Mouse (Mus musculus) stomach, postnatal 0 days (tissue): ENCODE data around the gene Usp50. TPM values are rescaled to one million over a fixed set of nuclear protein-coding genes. Genes with fewer than 3 reads are reported as not detected.

Source experiments
- ATAC-seq: fragments of 200-750 bp; cut with Nextera tagmentation; 2 replicates; pipeline ENCODE4 v1.8.0; 2017; ENCODE audit not compliant: low FRiP score, low TSS enrichment
- DNase-seq: peaks from one replicate; pipeline ENCODE4 v3.0.0-alpha.2; 2016; ENCODE audit warnings: low spot score
- H3K27ac ChIP-seq: fragments of 300-500 bp; sonication (generic); replicated peaks from 2 replicates; pipeline ENCODE4 v1.5.1; 2014; ENCODE audit warnings: mild to moderate bottlenecking, control low read depth
- H3K27me3 ChIP-seq: fragments of 300-500 bp; sonication (generic); 2 replicates; pipeline ENCODE4 v1.6.1; 2014; ENCODE audit warnings: low read length; ENCODE audit not compliant: control insufficient read depth, insufficient read depth
- H3K36me3 ChIP-seq: fragments of 300-500 bp; sonication (generic); 2 replicates; pipeline ENCODE4 v1.6.1; 2014; ENCODE audit warnings: low read length, mixed read lengths; ENCODE audit not compliant: control insufficient read depth, insufficient read depth
- H3K4me1 ChIP-seq: fragments of 300-500 bp; sonication (generic); replicated peaks from 2 replicates; pipeline ENCODE4 v1.6.1; 2014; ENCODE audit warnings: antibody characterized with exemption; ENCODE audit not compliant: control insufficient read depth, insufficient read depth
- H3K4me2 ChIP-seq: fragments of 300-500 bp; sonication (generic); replicated peaks from 2 replicates; pipeline ENCODE4 v1.6.1; 2014; ENCODE audit warnings: low read depth, mild to moderate bottlenecking, control low read depth, moderate library complexity
- H3K4me3 ChIP-seq: fragments of 300-500 bp; sonication (generic); 2 replicates; pipeline ENCODE4 v1.5.1; 2014; ENCODE audit warnings: low read depth, low read length, control low read depth
- H3K9ac ChIP-seq: fragments of 300-500 bp; sonication (generic); 2 replicates; pipeline ENCODE4 v1.6.1; 2014; ENCODE audit warnings: mild to moderate bottlenecking, low read length, control low read depth, mixed read lengths
- H3K9me3 ChIP-seq: fragments of 300-500 bp; sonication (generic); 2 replicates; pipeline ENCODE4 v1.6.1; 2016; ENCODE audit warnings: low read length; ENCODE audit not compliant: control insufficient read depth
- CTCF ChIP-seq: IDR thresholded peaks from 2 replicates; pipeline ENCODE4 v1.5.1; 2016; ENCODE audit warnings: antibody characterized with exemption, low read depth, mild to moderate bottlenecking, moderate library complexity
- EP300 ChIP-seq: optimal IDR thresholded peaks from 2 replicates; pipeline ENCODE3; 2016; ENCODE audit warnings: antibody characterized with exemption
- WGBS: fragments of 180-500 bp; shearing (Covaris S2); extraction: QIAGEN DNeasy Blood & Tissue Kit; methylation state at CpG from one replicate; pipeline ENCODE4 v1.1.7; 2014; 5-methylcytosine and 5-hydroxymethylcytosine counted together
- polyA plus RNA-seq: library from polyadenylated mRNA; unstranded; fragments of >200 nt; fragmentation: Nextera tagmentation; extraction: Ambion mirVana; gene quantifications from 2 replicates; pipeline ENCODE4 v1.2.1, GENCODE M21; 2015

The Usp50 gene
- polyA plus RNA-seq, 1 experiment from 2014 or later, result 2.1 TPM

DNA sequence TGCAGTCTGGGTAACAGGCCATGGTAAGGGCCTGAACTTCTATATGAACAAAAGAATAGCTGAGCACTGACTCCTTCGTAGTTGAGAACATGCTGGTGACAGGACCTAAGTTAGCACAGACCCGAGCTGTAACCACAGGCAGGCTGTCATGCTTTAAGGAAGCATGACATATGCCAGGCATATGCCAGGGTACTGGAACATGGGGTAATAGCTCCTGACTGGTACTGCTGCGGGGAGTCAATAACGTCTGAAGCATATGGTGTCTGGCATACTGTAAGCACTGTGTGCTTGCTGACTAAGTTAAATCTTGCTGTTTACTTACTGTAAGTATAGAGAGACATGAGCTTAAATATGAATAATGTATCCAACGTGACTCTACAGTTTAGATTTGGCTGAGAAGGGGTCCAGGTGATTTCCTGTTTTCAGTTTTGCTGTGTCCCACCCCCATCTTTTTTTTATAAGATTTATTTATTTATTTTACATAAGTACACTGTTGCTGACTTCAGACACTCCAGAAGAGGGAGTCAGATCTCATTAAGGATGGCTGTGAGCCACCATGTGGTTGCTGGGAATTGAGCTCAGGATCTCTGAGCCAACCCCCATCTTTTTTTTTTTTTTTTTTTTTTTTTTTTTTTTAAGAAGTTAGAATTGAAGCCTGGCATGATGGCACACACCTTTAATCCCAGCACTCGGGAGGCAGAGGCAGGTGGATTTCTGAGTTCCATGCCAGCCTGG lies 47.8 kb downstream of the Usp50 start:
- H3K4me3 ChIP-seq, result no peak overlapping the region

DNA sequence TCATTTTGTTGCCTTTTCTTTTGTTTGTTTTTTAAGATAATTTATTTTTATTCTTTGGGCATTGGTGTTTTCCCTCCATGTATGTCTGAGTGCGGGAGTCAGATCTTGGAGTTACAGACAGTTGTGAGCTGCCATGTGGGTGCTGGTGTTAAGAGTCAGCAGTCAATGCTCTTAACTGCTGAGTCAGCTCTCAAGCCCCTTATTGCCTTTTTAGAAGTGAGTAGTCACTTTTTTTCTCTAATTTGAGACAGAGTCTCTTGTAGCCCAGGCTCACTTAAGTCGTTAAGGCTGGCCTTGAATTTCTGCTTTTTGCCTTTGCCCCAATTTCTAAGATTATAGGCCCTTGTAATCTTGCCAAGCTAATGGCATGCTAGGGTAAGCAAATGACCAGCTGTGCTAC lies 52.8 kb downstream of the Usp50 start:
- Histone ChIP-seq H3K36me3 (peaks cover 15% of the 10 kb centered on the region; the same call in 1 of the 2 replicates), H3K27me3 (no peaks in the 10 kb centered on the region), H3K4me2 (no peak overlapping the region), H3K9me3 (no peaks in the 10 kb centered on the region), H3K4me1 (no peaks in the 10 kb centered on the region), H3K9ac (no peak overlapping the region), H3K4me3 (no peak overlapping the region), H3K27ac (no peak overlapping the region)
- DNase-seq (no peak), ATAC-seq (no peak)
- TF ChIP-seq EP300 (no peak), CTCF (no peak)
- WGBS, result 86% methylated on average over 2 of the region's 2 CpGs

More for the DNA sequence above, 47.8 kb downstream of the Usp50 start:
- Histone ChIP-seq H3K36me3 (peaks cover 18% of the 10 kb centered on the region), H3K4me1 (no peaks in the 10 kb centered on the region), H3K9me3 (no peaks in the 10 kb centered on the region), H3K9ac (no peak overlapping the region), H3K27me3 (no peaks in the 10 kb centered on the region), H3K4me2 (no peak overlapping the region), H3K27ac (no peak overlapping the region)
- DNase-seq (no peak), ATAC-seq (no peak)
- WGBS, result 72% methylated on average over 6 of the region's 6 CpGs
- TF ChIP-seq CTCF, result 0 out of 2 replicates have a peak, but pooled peaks have one; percentile 9
- TF ChIP-seq EP300, result no peak

DNA sequence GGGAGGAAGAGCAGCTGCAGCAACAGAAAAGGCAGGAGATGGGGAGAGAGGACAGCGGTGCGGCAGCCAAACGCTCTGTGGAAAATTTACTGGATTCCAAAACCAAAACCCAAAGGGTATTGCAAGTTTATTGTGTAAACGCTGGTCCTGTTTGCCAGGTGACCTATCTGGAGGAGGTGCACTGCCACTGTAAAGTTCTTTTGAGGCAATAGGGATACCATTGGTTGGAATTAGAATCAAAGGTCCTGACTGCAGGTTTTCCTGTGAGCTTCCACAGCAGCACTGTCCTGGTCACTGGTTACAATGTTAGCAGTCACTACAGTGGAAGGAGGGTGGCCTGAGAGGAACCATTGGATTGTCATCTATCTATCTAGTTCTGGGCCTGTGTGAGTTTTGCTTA lies 54.1 kb downstream of the Usp50 start:
- H3K4me1 ChIP-seq, result no peaks in the 10 kb centered on the region
- no peaks in the 10 kb centered on the region for H3K9me3 ChIP-seq
- no peak overlapping the region for H3K4me2 ChIP-seq
- DNase-seq, result no peak
- no peak overlapping the region for H3K27ac ChIP-seq
- WGBS, result 96% methylated on average over 4 of the region's 4 CpGs
- no peak overlapping the region for H3K4me3 ChIP-seq
- no peak for ATAC-seq
- no peak overlapping the region for H3K9ac ChIP-seq
- no peaks in the 10 kb centered on the region for H3K27me3 ChIP-seq
- no peak for TF ChIP-seq EP300
- no peak for TF ChIP-seq CTCF
- H3K36me3 ChIP-seq, result peaks cover 15% of the 10 kb centered on the region; the same call in 1 of the 2 replicates

DNA sequence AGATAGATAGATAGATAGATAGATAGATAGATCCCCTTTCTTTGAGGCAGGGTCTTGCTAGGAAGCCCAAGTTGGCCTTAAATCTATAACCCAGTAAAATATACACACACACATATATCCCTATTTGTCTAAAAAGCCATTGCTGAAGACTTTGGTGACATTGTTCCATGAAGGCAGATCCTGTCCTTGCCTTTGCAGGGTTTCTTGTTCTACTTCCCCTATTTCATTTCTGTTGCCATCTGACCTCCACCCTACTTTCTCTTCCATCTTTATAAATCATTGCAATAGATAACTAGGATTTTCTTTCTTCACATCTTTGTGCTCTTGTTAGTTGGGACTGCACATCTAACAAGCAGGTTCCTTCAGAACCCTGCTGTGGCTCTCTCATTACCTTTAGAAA lies 70.3 kb downstream of the Usp50 start:
- Histone ChIP-seq H3K4me2 (no peak overlapping the region), H3K27me3 (no peaks in the 10 kb centered on the region), H3K4me1 (no peaks in the 10 kb centered on the region), H3K4me3 (no peak overlapping the region), H3K9me3 (no peaks in the 10 kb centered on the region), H3K36me3 (no peaks in the 10 kb centered on the region), H3K27ac (no peak overlapping the region), H3K9ac (no peak overlapping the region)
- TF ChIP-seq CTCF, result no peak
- no peak for TF ChIP-seq EP300
- ATAC-seq, result no peak
- no peak for DNase-seq

DNA sequence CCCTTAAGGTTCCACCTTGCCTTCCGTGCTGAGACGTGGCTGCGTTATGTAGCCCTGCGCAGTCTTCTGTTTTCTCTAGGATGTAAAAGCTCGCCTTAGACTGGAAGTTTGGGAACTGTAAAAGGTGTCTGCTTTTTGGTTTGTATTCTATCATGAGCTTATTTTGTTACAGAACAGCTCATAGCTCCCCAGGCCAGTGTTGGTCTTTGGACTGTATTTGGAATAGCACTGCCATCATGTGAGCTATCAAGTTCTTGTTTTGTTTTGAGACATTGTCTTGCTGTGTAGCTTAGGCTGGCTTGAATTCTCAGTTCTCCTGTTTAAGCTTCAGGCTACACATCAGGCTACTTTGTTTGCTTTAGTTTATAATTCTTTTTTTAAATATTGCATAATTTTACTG lies 70.7 kb downstream of the Usp50 start:
- ATAC-seq (no peak), DNase-seq (no peak)
- Histone ChIP-seq H3K9me3 (no peaks in the 10 kb centered on the region), H3K9ac (no peak overlapping the region), H3K36me3 (no peaks in the 10 kb centered on the region), H3K4me3 (no peak overlapping the region), H3K27ac (no peak overlapping the region), H3K27me3 (no peaks in the 10 kb centered on the region), H3K4me1 (no peaks in the 10 kb centered on the region), H3K4me2 (no peak overlapping the region)
- WGBS, result 95% methylated on average over 5 of the region's 5 CpGs
- no peak for TF ChIP-seq CTCF
- TF ChIP-seq EP300, result no peak

DNA sequence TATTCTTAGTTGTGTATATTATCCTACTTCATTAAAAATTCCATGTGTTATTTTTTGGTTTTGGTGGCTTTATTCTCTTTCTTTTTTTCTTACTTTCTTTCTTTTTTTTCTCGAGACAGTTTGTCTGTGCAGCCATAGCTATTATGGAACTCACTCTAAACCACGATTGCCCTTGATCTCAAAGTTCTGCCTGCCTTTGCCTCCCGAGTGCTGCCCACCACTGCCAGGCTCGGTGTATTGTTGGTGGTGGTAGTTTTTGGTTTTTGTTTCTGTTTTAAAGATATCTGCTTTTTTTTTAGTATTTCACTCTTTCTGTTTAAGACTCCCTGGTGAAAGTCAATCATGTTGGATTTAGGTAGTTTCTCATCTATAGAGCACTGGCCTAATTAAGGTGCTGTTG lies 74.9 kb downstream of the Usp50 start:
- Histone ChIP-seq H3K4me2 (peak overlapping the region; percentile 69; the same call in 1 of the 2 replicates), H3K9me3 (no peaks in the 10 kb centered on the region), H3K4me3 (no peak overlapping the region; the same call in 1 of the 2 replicates), H3K27ac (no peak overlapping the region), H3K4me1 (no peaks in the 10 kb centered on the region), H3K36me3 (no peaks in the 10 kb centered on the region), H3K9ac (no peak overlapping the region), H3K27me3 (no peaks in the 10 kb centered on the region)
- ATAC-seq (no peak), DNase-seq (no peak)
- TF ChIP-seq CTCF (no peak), EP300 (no peak)
- 74% methylated on average over 4 of the region's 4 CpGs for WGBS
